Mouse (Mus musculus): ENCODE results near the gene Olfr284.

The Olfr284 gene

DNA sequence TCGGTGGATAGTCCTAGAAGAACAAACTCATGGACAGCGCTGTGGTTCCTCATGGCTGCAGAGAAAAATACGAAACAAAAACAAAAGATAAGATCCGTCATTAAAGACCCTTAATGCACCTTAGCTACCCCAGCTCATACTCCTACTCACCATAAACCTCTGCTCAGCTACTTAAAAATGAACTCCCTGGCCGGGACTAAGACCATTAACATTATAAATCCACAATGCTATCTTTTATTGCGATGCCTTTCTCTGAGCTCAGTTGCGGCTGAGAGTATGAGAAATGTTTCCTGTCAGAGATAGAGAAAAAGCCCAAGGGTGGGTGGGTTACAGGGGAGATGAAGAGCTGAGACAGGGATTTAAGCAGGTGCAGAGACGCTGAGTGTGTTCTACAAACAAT is at the start of gene Olfr284:
Gene Olfr284, minus strand, starts transcription at position 101 of the 400 bp plus-strand sequence.
- CTCF ChIA-PET, result no interaction called here

GRCm38 (mm10) chr15:98389796-98390195 is 49.0 kb upstream of the Olfr284 start:
- CTCF ChIA-PET, result no interaction called here

- CTCF ChIA-PET, result interaction anchor here (0.6 kb wide), 1 partner anchor 1120 kb away, joined by 4 read pairs; no protein-coding TSS in a partner anchor
Observed at GRCm38 (mm10) chr15:98387621-98388020, 46.8 kb upstream of the Olfr284 start.

DNA sequence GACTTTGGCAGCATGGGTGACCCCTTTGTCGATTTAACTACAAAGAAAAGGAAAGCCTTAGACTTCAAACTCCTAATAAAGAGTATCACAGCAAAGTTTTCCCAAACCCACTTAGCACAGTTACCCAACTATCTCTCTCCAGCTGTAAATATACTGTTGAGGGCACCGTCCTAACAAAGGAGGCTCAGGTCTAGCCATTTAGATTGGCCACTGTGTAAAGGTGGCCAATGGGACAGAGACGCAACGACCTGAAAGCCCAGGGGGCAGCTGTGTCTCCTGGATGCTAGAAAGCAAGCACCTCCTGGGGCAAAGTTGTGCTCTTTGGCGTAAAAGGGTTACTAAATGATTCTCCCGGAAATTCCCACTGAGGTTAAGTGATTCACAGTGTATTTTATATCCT is 40.1 kb upstream of the Olfr284 start, which contains the start of gene Olfr283:
Gene Olfr283, minus strand, starts transcription at position 101 of the 400 bp plus-strand sequence.
- CTCF ChIA-PET, result no interaction called here

DNA sequence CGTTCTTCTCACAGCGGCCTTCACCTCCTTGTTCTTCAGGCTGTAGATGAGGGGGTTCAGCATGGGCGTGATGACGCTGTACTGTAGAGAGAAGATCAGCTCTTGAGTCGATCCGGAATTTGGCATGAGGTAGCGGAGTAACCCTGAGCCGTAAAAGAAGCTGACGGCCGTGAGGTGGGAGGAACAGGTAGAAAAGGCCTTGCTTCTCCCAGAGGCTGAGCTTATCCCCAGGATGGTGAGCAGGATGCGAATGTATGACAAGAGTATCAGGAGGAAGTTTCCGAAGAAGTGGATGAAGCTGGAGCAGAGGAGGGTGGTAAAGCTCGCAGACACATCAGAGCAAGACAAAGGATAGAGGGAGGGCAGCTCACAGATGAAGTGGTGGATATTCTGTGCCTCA is 37.4 kb upstream of the Olfr284 start:
- CTCF ChIA-PET, result no interaction called here

DNA sequence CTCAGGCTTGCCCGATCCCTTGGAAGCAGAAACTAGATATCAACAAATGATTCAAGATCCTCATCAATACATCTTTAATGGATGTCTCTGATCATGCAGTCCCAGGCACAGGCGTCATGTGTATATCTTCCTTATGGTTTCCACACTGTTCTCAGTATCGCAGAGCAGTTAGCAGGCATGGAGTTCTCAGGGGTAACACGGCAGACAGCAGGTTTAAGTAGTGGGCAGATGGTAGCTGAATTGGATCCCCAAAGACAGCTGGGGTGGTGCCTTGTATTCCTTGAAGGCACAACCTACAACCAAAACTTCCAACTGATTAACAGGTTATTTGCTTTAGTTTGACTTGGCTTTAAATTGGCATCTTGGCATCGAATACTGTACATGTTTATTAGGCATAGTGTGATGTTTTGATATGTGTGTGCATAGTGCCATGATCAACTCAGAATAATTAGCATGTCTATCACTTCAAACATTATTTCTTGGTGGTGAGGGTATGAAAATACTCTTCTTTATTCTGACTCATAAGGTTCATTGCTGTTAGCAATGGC is 23.5 kb downstream of the Olfr284 start, which contains the start of gene Olfr285:
Gene Olfr285, minus strand, starts transcription at position 177 of the 548 bp plus-strand sequence.
- CTCF ChIA-PET, result no interaction called here

DNA sequence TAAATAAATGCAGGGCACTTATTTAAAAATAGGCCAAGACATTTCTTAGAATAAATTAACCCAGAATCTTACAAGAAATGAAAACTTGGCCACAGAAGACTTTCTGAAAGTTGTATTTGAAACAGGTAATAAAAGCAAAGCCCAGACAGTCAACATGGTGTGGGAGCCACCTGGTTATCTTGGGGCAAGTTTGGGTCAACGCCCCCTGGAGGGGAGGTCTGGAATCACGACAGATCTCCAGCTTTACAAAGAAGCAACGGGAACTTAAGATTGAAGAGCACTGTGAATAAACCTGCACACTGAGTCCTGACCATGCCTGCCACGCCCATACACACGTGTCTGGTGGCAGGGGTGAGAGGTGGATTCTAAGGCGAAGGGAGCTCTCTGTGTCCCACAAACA is 25.1 kb downstream of the Olfr284 start:
- CTCF ChIA-PET, result no interaction called here

DNA sequence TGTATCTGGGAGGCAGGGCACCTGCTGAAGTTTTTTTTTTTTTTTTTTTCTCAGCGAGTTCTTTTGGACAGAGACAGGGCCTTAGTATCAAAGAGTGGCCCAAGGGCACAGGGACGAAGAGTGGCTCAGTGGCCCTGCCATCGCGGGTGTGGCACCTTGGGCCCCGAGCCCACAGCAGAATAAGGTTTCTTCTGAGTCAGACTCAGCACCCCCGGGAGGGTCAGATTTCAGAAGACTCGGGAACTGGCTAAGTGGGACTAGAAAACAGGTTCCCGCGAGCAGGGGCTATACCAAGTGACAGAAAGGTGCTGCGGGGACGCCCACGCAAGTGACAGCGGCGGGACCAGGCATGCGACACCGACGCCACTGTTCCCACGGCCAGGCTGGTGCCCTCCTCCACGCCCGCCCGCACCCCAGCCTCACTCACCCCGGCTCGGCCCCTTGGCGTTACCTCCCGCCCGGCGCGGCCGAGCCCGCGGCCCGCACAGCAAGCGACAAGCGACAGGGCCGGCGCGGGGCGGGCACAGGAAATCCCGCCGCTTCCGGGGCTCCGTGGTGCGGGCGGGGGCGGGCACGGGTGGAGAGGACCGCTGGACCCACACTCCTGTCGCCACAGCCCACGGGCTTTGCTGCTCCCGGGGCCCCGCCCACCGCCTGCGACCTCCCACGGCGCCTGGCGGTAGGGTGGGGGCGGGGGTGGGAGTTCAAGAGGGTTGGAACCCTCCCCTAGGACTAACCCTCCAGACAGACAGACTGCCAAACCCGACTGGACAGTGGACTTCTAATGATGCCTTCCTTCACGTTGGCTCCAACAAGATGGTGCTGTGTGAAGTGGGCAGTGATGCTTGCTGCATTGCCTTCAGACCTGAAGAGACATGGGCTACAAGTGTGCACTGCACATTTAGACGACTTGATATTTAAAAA is 44.9 kb downstream of the Olfr284 start, which contains the start of gene Zfp641:
Gene Zfp641, minus strand, starts transcription at position 534 of the 924 bp plus-strand sequence.
- CTCF ChIA-PET, result no interaction called here

DNA sequence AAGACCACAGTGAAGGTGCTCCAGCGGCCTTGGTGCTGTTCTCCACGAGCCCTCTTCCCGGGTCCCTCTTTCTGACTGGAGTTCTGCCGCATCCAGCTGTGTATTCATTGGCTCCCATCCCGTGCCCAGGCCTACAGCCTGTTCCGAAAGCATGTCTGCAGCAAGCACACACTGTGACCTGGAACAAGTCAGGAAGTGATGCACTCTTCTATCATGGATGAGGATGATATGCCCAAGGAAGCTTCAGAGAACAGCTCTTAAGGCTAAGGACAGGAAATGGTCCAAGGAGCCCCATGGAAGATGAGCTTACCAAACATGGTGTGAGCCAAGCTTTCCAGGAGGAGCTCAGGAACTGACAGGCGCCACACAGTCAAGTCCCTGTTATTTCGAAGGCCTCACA is 47.1 kb downstream of the Olfr284 start:
- CTCF ChIA-PET, result no interaction called here
